In the genomic region with DNA sequence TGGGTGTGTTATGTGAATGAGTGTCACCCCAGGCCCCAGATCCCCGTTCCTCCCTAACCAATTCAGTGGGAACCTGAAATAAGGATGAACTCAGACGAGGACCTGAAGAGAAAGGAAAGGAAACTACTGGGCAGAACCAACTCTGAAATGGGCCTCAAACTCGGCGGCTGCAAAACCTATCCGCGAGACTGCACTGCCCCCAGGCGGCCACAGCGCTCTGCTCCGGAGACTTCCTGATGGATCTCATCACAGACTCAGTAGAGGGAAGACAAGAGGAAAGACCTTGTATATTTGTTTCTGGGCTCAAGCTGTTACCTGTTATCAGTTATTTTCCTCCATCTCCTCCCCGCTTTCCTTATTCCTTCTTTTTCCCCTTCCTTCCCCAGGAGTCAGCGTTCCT, we compare ENCODE assay signal across 8 mouse cellular contexts. TPM values are rescaled to one million over a fixed set of nuclear protein-coding genes. Genes with fewer than 3 reads are reported as not detected.
DNase-seq lines count a peak whose midpoint lies in the region; ATAC-seq lines count a peak whose summit lies in the region.

No protein-coding gene starts in this region.

- no peaks in the 10 kb centered on the region for H3K36me3 ChIP-seq in hindbrain, embryonic 14.5 days (replicated peaks; ENCODE audit: control insufficient read depth, insufficient read depth)

- peak overlapping the region; percentile 19; the same call in 1 of the 2 replicates for H3K4me2 ChIP-seq in hindbrain, embryonic 14.5 days (replicated peaks)

- no peaks in the 10 kb centered on the region for H3K4me1 ChIP-seq in hindbrain, embryonic 14.5 days (replicated peaks; ENCODE audit: control insufficient read depth, insufficient read depth, low read length)

- no peak overlapping the region for H3K27ac ChIP-seq in hindbrain, embryonic 14.5 days

- WGBS in hindbrain, embryonic 14.5 days: 8% methylated on average over 11 of the region's 11 CpGs

- H3K4me3 ChIP-seq in hindbrain, embryonic 14.5 days (replicated peaks; ENCODE audit: low read length): no peak overlapping the region

- no peaks in the 10 kb centered on the region for H3K9me3 ChIP-seq in hindbrain, embryonic 14.5 days (ENCODE audit: control insufficient read depth, low read length)

- no peak for ATAC-seq in hindbrain, embryonic 14.5 days (ENCODE audit: low FRiP score)

- H3K27me3 ChIP-seq in hindbrain, embryonic 14.5 days (ENCODE audit: control insufficient read depth, insufficient read depth, low read length): no peaks in the 10 kb centered on the region

- peak; percentile 83 for DNase-seq in ZHBTc4 (ENCODE audit: low read depth, low spot score)
- DNase-seq in cerebellum, postnatal 36 days: peak; percentile 86 to 87
- DNase-seq in frontal cortex, postnatal 36 days (ENCODE audit: low spot score in 2 of 2): peak; percentile 80 to 86
- DNase-seq in hindbrain, embryonic 14.5 days (ENCODE audit: low spot score): peak; percentile 79
- DNase-seq in left cerebral cortex, adult 11 months (ENCODE audit: low spot score): peak; percentile 55
- peak; percentile 72 for DNase-seq in lung, postnatal 25 days (ENCODE audit: low spot score)
- peak; percentile 77 for DNase-seq in right cerebral cortex, adult 18-20 months
- DNase-seq in urinary bladder, adult 2 months (ENCODE audit: low spot score): peak; percentile 67

- H3K9ac ChIP-seq in hindbrain, embryonic 14.5 days: 0 out of 2 replicates have a peak overlapping the region, but pooled peaks have one; percentile 2

RNA-seq across cellular contexts. Expression of a gene that starts 50.4 kb away (rescaled TPM):
- 72.7 and 74.2 TPM in 2 replicates for polyA plus RNA-seq in hindbrain, embryonic 14.5 days (2014; fragmentation: Nextera tagmentation; extraction: Ambion mirVana)
- polyA plus RNA-seq in urinary bladder, adult 2 months (2012; rRNA removed): 52.1 and 58.6 TPM in 2 replicates
